Mouse (Mus musculus): ENCODE results near the gene Chmp1a. TPM values are rescaled to one million over a fixed set of nuclear protein-coding genes. Genes with fewer than 3 reads are reported as not detected.

Gene Chmp1a
- polyA plus RNA-seq, 1 experiment: 114 TPM

- TF ChIP-seq REST (IDR thresholded peaks at IDR 0.05; ENCODE audit: insufficient read depth, insufficient read length): no peak
- TF ChIP-seq CEBPB (IDR thresholded peaks at IDR 0.05; ENCODE audit: insufficient read depth, poor library complexity, severe bottlenecking): no peak
- no peak for TF ChIP-seq MAX (IDR thresholded peaks at IDR 0.05; ENCODE audit: low read depth)
- no peak for TF ChIP-seq SRF (IDR thresholded peaks at IDR 0.05; ENCODE audit: control insufficient read depth, insufficient read length, low read depth)
- no peak for TF ChIP-seq TCF3 (IDR thresholded peaks at IDR 0.05; ENCODE audit: insufficient read length, low read depth)
- TF ChIP-seq E2F4 (IDR thresholded peaks at IDR 0.05; ENCODE audit: insufficient read depth): no peak
- no peak for TF ChIP-seq USF1 (IDR thresholded peaks at IDR 0.05; ENCODE audit: low read depth)
- no peak for TF ChIP-seq TCF12 (IDR thresholded peaks at IDR 0.05; ENCODE audit: insufficient read depth, poor library complexity, severe bottlenecking)
- no peak for TF ChIP-seq POLR2A (IDR thresholded peaks at IDR 0.05; ENCODE audit: insufficient read length, low read depth)
- TF ChIP-seq MYOD1 (IDR thresholded peaks at IDR 0.05; ENCODE audit: control insufficient read depth in 1 of 3, insufficient read length in 2 of 3, low read depth in 2 of 3): no peak
- TF ChIP-seq MYOG (IDR thresholded peaks at IDR 0.05; ENCODE audit: control insufficient read depth in 1 of 3, insufficient read depth in 1 of 3, insufficient read length in 2 of 3, low read depth in 2 of 3): no peak
- TF ChIP-seq POLR2AphosphoS2 (IDR thresholded peaks at IDR 0.05; ENCODE audit: insufficient read length, low read depth): no peak
- no peak overlapping the region for H3K4me2 ChIP-seq (ENCODE audit: low read depth)
These were observed 56.3 kb downstream of the Chmp1a start for GRCm38 (mm10) chr8:123156070-123156773.

GRCm38 (mm10) chr8:123155177-123155576 is 57.4 kb downstream of the Chmp1a start:
- no peaks in the 10 kb centered on the region for H3K36me3 ChIP-seq (ENCODE audit: control insufficient read depth, insufficient read depth)
- no peak overlapping the region for H3ac ChIP-seq (ENCODE audit: control insufficient read depth, insufficient read length)
- no peak overlapping the region for H3K4me2 ChIP-seq (ENCODE audit: low read depth)
- no peak overlapping the region for H3K4me3 ChIP-seq
- no peaks in the 10 kb centered on the region for H3K79me2 ChIP-seq (ENCODE audit: control insufficient read depth, insufficient read depth)
- TF ChIP-seq TCF3 (IDR thresholded peaks at IDR 0.05; ENCODE audit: insufficient read length, low read depth) (no peak), TCF12 (IDR thresholded peaks at IDR 0.05; ENCODE audit: insufficient read depth, poor library complexity, severe bottlenecking) (no peak), USF1 (IDR thresholded peaks at IDR 0.05; ENCODE audit: low read depth) (no peak), SRF (IDR thresholded peaks at IDR 0.05; ENCODE audit: control insufficient read depth, insufficient read length, low read depth) (no peak), POLR2A (IDR thresholded peaks at IDR 0.05; ENCODE audit: insufficient read length, low read depth) (no peak), CEBPB (IDR thresholded peaks at IDR 0.05; ENCODE audit: insufficient read depth, poor library complexity, severe bottlenecking) (no peak), MYOG (IDR thresholded peaks at IDR 0.05; ENCODE audit: control insufficient read depth in 1 of 3, insufficient read depth in 1 of 3, insufficient read length in 2 of 3, low read depth in 2 of 3) (no peak), E2F4 (IDR thresholded peaks at IDR 0.05; ENCODE audit: insufficient read depth) (no peak), REST (IDR thresholded peaks at IDR 0.05; ENCODE audit: insufficient read depth, insufficient read length) (no peak), POLR2AphosphoS2 (IDR thresholded peaks at IDR 0.05; ENCODE audit: insufficient read length, low read depth) (no peak), MYOD1 (IDR thresholded peaks at IDR 0.05; ENCODE audit: control insufficient read depth in 1 of 3, insufficient read length in 2 of 3, low read depth in 2 of 3) (no peak), MAX (IDR thresholded peaks at IDR 0.05; ENCODE audit: low read depth) (no peak)
- no peaks in the 10 kb centered on the region for H3K27me3 ChIP-seq (ENCODE audit: control insufficient read depth, insufficient read depth, insufficient read length)

More at GRCm38 (mm10) chr8:123156070-123156773, 56.3 kb downstream of the Chmp1a start:
- Histone ChIP-seq H3ac (ENCODE audit: control insufficient read depth, insufficient read length) (no peak overlapping the region), H3K79me2 (ENCODE audit: control insufficient read depth, insufficient read depth) (no peaks in the 10 kb centered on the region), H3K27me3 (ENCODE audit: control insufficient read depth, insufficient read depth, insufficient read length) (no peaks in the 10 kb centered on the region), H3K4me3 (no peak overlapping the region), H3K36me3 (ENCODE audit: control insufficient read depth, insufficient read depth) (no peaks in the 10 kb centered on the region)

Other genes starting within 250 kb of the Chmp1a start
- 56.4 TPM for gene Ankrd11, start 170.5 kb downstream of the Chmp1a start, polyA plus RNA-seq (2012; fragmentation: generic; extraction: Trizol)
- 83.4 TPM for gene Spg7, start 149.8 kb downstream of the Chmp1a start, polyA plus RNA-seq (2012; fragmentation: generic; extraction: Trizol)
- gene Rpl13, start 110.4 kb downstream of the Chmp1a start, polyA plus RNA-seq (2012; fragmentation: generic; extraction: Trizol): 3,059 TPM
- gene Cpne7, start 95.4 kb downstream of the Chmp1a start, polyA plus RNA-seq (2012; fragmentation: generic; extraction: Trizol): 0.16 TPM
- gene Sult5a1, start 54.4 kb downstream of the Chmp1a start, polyA plus RNA-seq (2012; fragmentation: generic; extraction: Trizol): 0.08 TPM
- gene Dpep1, start 26.5 kb downstream of the Chmp1a start, polyA plus RNA-seq (2012; fragmentation: generic; extraction: Trizol): 12.9 TPM
- 2.5 TPM for gene Spata33, start 69 bp upstream of the Chmp1a start, polyA plus RNA-seq (2012; fragmentation: generic; extraction: Trizol)
- gene Cdk10, start 12.1 kb upstream of the Chmp1a start, polyA plus RNA-seq (2012; fragmentation: generic; extraction: Trizol): 31.0 TPM
- 1.1 TPM for gene Spata2l, start 23.5 kb upstream of the Chmp1a start, polyA plus RNA-seq (2012; fragmentation: generic; extraction: Trizol)
- gene Zfp276, start 41.4 kb upstream of the Chmp1a start, polyA plus RNA-seq (2012; fragmentation: generic; extraction: Trizol): 12.1 TPM
- 12.7 TPM for gene Vps9d1, start 41.6 kb upstream of the Chmp1a start, polyA plus RNA-seq (2012; fragmentation: generic; extraction: Trizol)
- gene Fanca, start 105.8 kb upstream of the Chmp1a start, polyA plus RNA-seq (2012; fragmentation: generic; extraction: Trizol): 4.0 TPM
- gene Spire2, start 120.0 kb upstream of the Chmp1a start, polyA plus RNA-seq (2012; fragmentation: generic; extraction: Trizol): 6.8 TPM
- 177 TPM for gene Tcf25, start 161.0 kb upstream of the Chmp1a start, polyA plus RNA-seq (2012; fragmentation: generic; extraction: Trizol)
- gene Mc1r, start 194.3 kb upstream of the Chmp1a start, polyA plus RNA-seq (2012; fragmentation: generic; extraction: Trizol): 0.02 TPM
- 85.5 TPM for gene Tubb3, start 198.7 kb upstream of the Chmp1a start, polyA plus RNA-seq (2012; fragmentation: generic; extraction: Trizol)
- 19.6 TPM for gene Def8, start 210.8 kb upstream of the Chmp1a start, polyA plus RNA-seq (2012; fragmentation: generic; extraction: Trizol)

All from myocyte (in vitro differentiated cells).